Mouse (Mus musculus) ES-E14 (cell line): ENCODE measurements around the gene Tmprss5.

Experiments used
- CHD2 ChIP-seq: IDR thresholded peaks from 2 replicates; pipeline ENCODE4 v1.6.1; 2014; ENCODE audit warnings: mild to moderate bottlenecking, low read depth, low read length, inconsistent platforms
- HCFC1 ChIP-seq: IDR thresholded peaks from 2 replicates; pipeline ENCODE4 v1.6.1; 2012; ENCODE audit warnings: low read length, inconsistent platforms, borderline replicate concordance; ENCODE audit not compliant: insufficient read depth
- MAFK ChIP-seq: IDR thresholded peaks from 2 replicates; pipeline ENCODE4 v1.6.1; 2014; ENCODE audit warnings: mild to moderate bottlenecking, low read depth, low read length, inconsistent platforms; ENCODE audit not compliant: insufficient read depth
- ZC3H11A ChIP-seq: IDR thresholded peaks from 2 replicates; pipeline ENCODE4 v1.6.1; 2012; ENCODE audit warnings: low read depth, mild to moderate bottlenecking, inconsistent platforms, low read length, borderline replicate concordance
- ZNF384 ChIP-seq: IDR thresholded peaks from 2 replicates; pipeline ENCODE4 v1.6.1; 2012; ENCODE audit warnings: low read depth, low read length, inconsistent platforms

DNA sequence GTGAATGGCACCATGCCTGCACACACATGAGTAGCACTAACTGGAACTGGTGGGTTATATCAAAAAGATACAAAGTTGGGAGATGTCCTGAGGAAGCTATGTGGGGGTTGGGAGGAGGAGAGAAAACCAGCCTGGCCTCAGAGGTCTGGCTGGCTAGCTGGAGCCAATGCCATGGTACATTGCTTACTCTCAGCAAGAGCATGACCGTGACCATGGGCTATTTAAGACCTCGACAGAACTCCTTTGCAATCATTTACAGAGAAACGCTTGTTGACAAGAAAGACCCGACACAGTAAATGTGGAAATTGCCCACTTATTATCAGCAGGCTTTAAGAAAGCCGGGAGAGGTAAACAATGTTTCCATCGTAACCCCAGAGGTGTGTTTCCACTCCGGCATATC, 44.6 kb downstream of the Tmprss5 start:
- TF ChIP-seq ZC3H11A (no peak), ZNF384 (no peak), HCFC1 (no peak), MAFK (no peak), CHD2 (no peak)
